Mouse (Mus musculus): ENCODE data around the gene Slc26a10.
"Not testable (repeated sequence)": the region's sequence is repeated elsewhere in the genome, so short reads cannot be mapped to it uniquely, and the experiment has no call there.

Slc26a10 gene

DNA sequence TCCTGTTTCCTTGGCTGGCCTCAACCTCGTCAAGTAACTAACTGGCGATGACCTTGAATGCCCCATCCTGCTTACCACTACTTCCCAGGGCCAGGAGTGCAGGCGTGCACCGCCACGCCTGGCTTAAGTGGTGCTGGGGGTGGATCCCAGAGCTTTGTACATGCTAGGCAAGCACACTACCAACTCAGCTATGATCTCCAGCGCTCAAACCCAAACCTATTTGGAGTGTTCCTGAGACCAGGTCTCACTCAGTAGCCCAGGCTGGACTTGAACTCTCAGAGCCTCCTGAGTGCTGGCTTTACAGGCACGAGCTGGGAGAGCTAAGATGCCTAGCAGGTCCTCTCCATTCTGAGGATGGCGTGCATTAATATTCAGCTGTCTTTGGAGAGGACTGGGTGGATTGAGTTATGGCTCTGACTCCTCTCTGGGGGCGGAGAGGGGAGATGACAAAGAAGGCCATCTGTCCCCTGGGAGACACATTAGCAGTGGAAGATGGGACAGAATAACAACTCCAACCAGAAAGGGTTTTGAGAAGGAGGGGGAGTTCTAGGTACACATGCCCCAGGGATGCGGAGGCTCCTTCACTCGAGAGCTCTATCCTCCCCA lies 17.2 kb upstream of the Slc26a10 start:
- DNase-seq, result no peak

GRCm38 (mm10) chr10:127197104-127197503 lies 16.7 kb upstream of the Slc26a10 start:
- DNase-seq, result no peak

DNA sequence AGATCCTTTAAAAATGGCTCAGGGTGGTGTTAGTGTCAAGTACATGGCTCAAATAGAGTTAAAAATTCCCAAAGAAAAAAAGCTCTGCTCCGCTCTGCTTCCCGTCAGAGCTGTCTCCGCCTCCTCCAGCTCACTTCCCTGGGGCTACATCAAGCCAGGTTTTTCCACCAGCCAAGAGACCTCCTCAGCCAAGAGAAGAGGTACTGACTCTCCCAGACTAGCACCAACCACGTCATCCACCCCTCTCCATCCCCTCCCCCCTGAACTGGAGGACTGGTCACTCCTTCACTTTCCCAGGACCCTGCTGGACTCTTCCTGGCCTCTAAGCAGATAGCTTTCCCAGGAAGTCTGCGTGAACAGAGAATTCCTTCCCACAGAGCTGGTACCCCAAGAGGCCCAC lies 15.9 kb upstream of the Slc26a10 start:
- peak; percentile 55 to 59 for DNase-seq

DNA sequence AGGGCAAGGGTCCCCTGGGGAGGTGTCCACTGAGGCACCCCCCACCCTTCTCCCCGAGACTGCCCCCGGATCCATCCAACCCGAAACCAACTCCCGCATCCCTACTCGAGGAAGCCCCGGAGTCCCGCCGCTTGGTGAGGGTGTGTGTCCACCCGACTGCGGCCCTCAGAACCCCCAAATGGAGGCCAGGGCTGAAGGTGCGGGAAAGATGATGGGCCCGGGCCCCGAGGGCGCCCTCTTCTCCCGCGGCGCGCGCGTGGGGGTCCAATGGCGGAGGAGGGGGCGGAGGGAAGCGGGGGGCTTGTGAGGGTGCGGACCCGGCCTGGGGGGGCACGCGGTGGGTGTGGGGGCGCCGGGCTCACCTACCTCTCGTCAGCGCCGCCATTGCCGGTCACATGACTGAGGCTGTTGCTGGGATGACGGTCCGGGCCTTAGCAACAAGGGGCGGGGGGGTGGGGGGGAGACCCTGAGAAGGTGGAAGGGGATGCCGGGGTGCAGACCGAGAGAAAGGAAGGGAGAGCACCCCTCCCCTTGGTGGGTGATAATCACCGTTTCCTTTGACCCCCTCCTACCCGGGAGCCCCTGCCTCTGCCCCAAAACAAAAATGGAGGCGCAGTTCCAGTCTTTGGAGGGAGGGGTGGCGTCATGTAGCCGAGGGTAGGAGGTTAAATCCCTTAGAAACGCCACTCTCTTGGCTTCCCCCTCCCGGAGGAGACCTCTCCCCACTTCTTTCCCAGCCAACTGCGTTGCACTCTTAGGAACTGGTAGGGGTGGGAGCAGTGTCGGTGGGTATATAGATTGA lies 15.1 kb upstream of the Slc26a10 start, which contains the start of gene Dtx3:
Gene Dtx3, minus strand, starts transcription at position 401 of the 802 bp plus-strand sequence.
- peak; percentile 50 to 59 for DNase-seq

GRCm38 (mm10) chr10:127194428-127195327 lies 14.2 kb upstream of the Slc26a10 start:
- DNase-seq, result peak; percentile 71 to 73

GRCm38 (mm10) chr10:127193011-127193410 lies 12.6 kb upstream of the Slc26a10 start:
- no peak for DNase-seq

DNA sequence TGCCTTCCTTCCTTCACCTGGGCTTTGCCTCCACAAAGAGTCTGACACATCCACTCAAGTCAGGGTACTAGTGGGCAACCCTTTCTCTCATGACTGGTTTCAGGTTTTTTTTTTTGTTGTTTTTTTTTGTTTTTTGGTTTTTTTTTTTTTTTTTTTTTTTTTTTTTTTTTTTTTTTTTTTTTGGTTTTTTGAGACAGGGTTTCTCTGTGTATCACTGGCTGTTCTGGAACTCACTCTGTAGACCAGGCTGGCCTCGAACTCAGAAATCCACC lies 11.5 kb upstream of the Slc26a10 start:
- DNase-seq, result not testable (repeated sequence)

GRCm38 (mm10) chr10:127191191-127192056 lies 11.0 kb upstream of the Slc26a10 start:
- DNase-seq, result no peak

- no peak for DNase-seq
These were observed 10.1 kb upstream of the Slc26a10 start for GRCm38 (mm10) chr10:127190398-127191190.

DNA sequence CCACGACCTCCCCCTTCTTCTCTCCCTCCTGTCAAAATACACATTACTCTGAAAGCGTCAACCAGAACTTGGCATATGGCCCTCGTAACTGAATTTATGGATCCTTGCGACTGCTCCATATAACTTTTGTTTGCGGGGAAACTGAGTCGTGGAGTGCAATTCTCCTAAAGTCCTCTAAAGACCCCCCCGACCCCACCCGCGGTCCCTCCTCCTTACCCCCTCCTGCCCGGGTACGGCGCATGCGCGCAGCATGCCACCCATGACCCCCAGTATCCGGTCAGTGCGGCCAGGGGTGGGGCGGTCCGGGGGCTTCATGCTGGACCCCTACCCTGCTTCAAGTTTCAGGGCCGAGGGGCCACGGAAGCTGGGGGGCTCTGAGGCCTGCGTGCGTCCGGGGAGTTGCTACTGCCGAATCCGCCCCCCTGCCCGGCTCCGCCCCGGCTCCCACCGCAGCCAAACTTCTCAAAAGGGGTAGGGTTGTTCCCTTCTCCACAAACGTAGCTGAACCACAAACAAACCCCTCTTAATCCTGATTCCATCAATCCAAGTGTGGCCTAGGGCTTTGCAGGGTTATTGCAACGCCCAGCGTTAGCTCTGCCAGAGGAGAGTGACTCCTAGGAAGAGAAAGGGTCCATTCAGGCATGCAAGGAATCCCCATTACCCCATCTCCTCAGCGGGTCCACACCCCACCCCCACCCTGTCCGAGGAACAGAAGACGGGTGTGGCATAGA lies 9.4 kb upstream of the Slc26a10 start, which contains the start of gene Arhgef25:
Gene Arhgef25, minus strand, starts transcription at position 433 of the 731 bp plus-strand sequence.
- peak in 1 of 2 experiments; percentile 34 for DNase-seq

GRCm38 (mm10) chr10:127189116-127189650 lies 8.7 kb upstream of the Slc26a10 start:
- DNase-seq, result peak; percentile 40 to 45

DNA sequence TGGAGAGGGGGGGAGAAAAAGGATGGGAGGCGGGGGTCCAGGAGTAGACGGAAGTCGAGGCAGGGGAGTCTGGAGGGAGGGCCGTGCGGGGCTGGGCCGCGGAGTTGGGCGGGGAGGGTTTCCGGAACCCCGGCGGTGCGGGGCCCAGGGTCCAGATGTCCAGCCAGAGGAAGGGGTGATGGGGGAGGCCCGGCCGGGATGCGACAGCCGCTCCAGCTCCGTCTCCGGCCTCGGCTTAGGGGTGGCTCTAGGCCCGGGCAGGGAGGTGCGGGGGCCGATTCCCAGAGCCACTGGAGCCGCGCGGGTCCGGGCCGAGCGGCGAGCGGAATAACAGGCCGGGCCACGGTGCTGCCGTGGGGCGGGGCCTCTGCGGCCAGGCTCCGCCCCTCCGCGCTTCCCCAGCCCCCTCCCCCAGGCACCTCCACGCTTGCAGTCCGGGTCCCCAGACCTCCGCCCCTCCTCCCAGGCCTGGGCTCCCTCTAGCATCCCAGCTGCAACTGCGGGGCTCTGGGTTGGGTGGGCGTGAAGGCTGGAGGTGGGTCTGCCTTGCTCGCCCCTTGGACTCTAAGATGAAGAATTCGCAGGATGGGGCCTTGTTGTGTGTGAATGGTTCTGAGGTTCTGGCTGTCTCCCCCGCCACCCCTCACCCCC lies 8.1 kb upstream of the Slc26a10 start:
- peak; percentile 63 to 75 for DNase-seq

DNA sequence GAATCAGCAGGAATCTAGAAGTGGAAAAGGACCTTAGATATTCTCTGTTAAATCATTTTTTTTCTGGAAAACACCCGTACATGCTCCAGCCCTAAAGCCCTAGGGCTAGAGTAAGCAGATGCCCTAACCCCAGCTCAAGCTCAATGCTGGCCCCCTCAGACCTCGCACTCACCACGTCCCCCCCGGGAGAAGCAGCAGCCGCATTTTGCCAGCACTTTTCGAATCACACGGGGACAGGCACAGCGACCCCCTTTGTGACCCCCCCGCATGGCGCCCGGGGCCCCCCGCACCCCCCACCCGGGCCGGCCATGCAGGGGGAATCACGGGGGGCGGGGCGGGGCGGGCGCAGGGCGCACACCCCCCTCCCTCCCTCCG lies 7.6 kb upstream of the Slc26a10 start:
- DNase-seq, result no peak

GRCm38 (mm10) chr10:127187371-127188078 lies 7.1 kb upstream of the Slc26a10 start:
- DNase-seq, result peak in 1 of 2 experiments; percentile 56

DNA sequence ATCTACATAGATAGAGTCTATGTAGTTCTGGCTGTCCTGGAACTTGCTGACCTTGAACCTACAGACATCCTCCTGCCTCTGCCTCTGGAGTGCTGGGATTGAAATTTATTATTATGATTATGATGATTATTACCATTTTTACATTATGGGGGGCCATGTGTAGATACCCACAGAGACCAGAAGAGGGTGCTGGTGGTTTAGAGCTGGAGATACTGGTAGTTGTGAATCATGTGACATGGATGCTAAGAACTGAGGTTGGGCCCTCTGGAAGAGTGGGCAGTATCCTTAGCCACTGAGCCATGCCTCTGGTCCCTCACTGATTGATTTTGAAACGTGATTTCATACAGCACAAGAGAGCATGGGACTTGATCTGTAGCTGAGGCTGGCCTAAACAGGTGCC lies 6.0 kb upstream of the Slc26a10 start:
- DNase-seq, result no peak

DNA sequence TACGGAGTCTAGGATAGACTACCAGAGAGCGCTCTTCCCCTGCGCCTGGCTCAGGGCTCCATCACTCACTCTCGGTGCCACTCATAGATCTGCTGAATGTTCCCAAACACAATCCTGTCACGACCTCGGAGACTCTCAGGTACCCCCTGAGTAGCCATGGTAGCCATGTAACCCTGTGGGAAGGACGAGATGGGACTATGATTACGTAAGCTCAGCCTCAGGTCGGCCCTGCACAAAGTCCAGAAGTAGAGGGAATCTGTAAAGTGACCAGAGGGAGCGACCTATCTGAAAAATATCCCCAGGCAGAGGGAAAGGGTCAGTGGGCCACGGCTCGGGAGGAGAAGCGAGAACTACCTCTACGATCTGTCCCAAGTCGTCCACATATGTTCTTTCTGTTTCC lies 5.1 kb upstream of the Slc26a10 start:
- DNase-seq, result no peak

GRCm38 (mm10) chr10:127185101-127185500 lies 4.7 kb upstream of the Slc26a10 start:
- no peak for DNase-seq

DNA sequence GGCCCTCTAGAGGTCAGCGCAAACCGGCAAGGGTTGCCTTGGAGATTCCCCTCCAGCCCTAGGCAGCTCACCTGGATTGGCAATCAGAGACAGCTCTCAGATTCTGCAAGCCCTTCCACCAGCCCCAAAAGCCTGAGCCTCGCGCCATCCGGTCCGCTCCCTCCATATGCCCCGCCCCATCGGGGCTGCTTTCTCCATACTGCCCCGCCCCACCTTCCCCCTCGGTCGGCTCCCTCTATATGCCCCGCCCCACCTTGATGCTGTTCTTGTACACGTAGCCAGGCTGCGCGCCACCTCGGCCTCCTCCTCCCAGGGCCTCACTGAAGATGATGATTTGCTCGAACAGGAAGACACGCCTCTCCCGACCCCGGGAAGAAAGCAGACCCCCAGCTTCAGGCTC lies 3.3 kb upstream of the Slc26a10 start:
- DNase-seq, result no peak

DNA sequence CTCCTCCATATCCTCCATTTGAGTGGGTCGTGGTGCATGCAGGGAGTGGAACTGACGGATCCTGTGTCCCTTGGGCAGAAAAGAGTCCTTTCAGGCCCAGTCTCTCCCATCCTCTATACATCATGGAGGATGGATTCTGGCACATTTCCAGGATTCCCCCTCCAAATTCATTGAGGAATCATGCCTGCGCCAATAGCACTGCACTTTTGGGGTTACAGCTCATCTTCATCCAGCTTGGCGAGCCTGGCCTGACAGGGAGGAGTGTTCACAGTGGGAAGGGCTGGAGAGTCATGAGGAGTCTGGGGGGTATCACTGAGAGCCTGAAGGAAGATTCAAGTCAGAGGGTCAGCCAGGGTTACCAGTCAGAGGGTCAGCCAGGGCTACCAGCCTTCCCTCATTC lies 2.2 kb upstream of the Slc26a10 start:
- no peak for DNase-seq

Data from cerebellum, postnatal 36 days (tissue).